Mouse (Mus musculus): ENCODE data around the gene Mrps21.
"Not testable (repeated sequence)": the region's sequence is repeated elsewhere in the genome, so short reads cannot be mapped to it uniquely, and the experiment has no call there.

The Mrps21 gene

DNA sequence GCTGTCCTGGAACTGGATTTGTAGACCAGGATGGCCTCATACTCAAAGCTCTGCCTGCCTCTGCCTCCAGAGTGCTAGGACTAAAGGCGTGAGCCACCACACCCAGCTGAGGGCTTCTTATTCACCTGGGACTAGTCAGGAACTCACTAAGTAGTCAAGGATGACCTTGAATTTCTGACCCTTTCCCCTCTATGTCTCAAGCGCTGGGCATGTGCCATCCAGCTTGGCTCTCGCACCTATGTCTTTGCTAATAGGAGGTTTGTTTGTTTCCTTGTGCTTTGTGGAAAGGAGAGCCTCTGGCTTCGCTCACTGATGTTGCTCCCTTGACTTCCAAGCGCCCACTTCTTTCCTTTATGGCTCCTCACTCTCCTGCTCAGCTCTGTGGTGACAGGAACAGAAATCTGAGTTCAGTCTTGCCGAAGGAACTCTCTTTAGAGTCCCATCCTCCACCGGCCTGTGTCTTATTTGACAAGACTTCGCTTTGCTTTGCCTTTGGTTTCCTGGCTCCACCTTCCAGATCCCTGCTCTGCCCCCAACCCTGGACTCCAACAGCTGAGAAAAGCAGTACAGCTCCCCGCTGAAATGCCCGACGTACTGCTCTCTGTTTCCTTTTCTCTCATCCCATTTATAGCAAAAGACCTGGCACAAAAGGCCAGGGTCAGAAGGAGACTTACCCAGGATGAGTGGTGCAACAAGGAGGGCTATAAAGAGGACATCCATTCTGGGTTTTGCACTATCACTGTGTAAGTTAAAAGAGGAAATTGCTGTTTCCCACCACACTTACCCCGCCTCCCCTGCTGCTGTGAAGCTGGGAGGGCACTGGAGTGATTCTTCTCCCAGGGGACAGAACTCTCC, 20.1 kb upstream of the Mrps21 start, which contains the start of gene BC028528:
Gene BC028528, minus strand, starts transcription at position 795 of the 855 bp plus-strand sequence.
- no peak for DNase-seq (ENCODE audit: low spot score)

DNA sequence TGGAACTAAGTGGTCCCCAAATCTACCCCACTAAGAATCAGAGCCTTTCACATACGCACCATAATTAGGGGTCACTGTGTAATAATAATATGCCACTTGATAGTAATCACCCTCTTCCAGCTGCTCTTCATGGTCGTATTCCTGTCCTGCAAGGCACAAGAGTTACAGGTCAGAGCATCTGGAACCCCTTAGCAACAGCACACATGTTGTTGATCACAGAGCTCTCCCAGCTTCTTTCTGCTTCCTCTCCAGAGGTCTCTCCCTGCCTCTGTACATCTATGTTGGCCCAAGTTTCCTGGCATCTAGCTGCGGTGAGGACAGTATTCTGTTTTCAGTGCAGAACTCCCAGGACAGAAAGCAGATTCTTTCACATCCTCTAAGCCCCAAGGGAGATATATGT, 18.3 kb upstream of the Mrps21 start:
- DNase-seq (ENCODE audit: low spot score), result no peak

DNA sequence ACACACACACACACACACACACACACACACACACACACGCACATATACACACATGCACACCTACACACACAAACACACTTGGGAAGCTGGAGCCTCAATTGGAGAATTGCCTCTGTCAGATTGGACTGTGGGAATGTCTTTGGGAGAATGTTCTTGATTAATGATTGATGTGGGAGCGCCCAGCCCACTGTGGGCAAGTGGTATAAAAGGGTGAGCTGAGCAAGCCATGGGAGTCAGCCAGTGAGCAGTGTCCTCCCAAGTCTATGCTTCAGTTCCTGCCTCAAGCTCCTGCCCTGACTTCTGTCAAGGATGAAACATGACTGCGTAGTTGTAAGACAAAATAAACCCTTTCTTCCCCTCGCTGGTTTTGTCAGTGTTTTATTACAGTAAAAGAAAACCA, 16.3 kb upstream of the Mrps21 start:
- no peak for DNase-seq (ENCODE audit: low spot score)

DNA sequence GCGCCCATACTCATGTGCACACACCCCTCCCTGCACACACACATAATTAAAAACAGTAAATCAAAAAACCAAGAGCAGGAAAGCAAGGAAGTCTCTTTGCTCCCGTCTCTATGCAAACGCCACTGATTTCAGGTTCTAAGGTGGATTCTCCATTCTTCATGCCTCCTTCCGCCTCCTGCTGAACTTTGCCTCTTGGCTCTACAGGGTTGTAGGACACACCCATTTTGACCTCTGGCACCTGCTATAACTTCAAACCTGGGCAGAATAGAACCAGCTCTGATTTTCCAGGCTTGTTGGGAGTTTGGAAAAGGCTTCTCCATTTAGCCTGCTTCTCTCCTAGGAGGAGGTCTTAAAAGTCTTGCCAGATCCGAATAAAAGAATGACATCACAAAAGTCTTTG, 13.1 kb upstream of the Mrps21 start:
- DNase-seq (ENCODE audit: low spot score), result no peak

DNA sequence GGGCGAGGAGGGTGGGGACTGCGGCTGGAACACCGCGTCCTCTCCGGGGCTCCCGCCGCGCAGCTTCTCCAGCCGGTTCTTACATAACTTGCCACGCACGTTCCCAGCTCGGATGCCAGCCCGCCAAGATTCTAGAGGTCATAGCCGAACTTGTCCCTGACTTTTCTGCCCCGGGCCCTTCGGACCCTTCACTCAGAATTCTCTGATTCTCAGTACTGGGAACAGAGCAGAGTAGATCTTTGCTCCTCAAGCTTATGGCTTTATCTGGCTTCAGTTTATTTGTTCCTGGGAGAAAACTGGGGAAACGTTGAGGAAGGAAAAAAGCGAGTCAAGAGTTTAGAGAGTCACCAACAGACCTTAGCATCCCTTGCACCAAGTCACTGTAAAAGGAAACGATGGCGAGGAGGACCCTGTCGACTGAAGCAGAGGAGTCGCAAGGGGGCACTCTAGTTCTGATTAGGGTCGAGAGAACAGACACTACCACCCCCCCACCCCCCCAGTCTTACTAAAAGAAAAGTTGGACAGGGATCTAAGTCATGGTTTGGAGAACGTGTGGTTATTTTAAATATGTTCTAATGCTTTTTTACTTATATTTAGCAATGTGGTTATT, 11.6 kb upstream of the Mrps21 start:
- DNase-seq (ENCODE audit: low spot score), result no peak

DNA sequence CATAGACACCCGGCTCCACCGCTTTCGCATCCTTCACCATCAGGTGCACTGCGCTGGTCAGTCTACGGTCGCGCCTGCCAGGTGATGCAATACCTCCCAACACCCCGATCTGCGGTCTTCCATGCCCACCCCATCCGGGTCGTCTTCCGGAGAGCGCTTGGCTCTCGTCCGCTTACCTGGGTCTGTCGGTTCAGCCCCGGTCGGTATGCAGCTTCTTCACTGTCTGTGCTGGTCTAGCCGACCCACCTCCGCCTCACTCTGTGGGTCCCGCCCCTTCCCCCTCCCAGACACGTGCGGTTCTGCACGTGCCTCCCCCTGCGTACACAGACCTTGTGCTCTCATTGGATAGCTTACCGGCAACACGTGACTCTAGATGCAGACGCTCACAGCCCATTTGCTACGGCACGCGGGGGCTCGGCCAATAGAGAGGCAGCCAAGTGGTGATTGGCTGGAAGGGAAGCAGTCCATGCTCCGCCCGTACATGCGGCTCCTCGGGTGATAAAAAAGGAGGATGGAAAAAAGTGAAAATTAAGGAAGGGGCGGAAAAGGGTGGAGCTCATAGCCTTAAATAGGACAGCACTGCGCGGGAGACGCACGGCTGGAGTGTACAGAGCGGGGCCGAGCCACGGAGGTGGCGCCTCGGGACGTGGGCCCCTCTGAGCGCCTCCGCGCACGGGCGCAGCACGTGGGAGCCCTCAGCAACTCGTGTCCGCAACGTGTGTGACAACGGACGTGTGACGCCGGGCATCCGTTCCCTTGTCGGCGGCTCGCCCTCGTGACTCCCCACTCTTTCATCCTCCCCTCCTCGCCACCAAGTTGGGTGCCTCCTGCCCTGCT, 10.9 kb upstream of the Mrps21 start, which contains the start of gene Ciart:
Gene Ciart, minus strand, starts transcription at position 273 of the 837 bp plus-strand sequence.
- DNase-seq (ENCODE audit: low spot score), result peak; percentile 77

DNA sequence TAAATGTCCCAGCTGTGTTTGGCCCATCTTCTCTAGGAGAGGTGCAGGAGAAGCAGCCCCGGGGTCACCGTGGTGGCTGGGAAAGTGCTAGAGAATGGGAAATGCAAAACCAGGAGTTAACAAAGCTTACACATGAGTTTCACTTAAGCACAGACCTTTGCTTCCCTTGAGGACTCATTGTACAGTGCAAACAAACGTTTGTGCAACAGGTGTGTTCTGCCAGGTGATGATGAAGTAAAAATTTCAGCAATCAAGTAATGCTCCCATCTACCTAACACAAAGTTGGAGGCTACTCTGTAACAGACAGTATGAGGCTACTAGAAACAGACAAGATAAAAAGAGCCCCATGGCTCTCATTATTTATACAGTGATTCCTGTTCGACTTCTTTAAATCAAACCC, 7.7 kb upstream of the Mrps21 start:
- no peak for DNase-seq (ENCODE audit: low spot score)

DNA sequence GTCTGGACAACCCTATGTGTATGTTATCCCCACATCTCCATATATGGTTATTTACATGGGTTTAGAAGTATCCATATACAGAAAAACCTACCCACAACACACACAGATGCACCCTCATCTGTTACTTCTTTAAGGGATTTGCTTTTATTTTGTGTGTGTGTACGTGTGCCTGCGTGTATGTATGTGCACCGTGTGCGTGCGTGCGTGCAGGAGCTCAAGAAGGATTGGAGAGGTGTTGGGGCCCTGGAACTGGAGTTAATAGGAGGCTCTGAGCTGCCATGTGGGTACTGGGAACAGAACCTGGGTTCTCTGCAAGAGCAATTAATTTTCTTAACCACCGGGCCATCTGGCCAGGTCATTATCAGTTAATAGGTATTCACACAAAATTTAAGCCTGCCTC, 729 bp upstream of the Mrps21 start:
- no peak for DNase-seq (ENCODE audit: low spot score)

DNA sequence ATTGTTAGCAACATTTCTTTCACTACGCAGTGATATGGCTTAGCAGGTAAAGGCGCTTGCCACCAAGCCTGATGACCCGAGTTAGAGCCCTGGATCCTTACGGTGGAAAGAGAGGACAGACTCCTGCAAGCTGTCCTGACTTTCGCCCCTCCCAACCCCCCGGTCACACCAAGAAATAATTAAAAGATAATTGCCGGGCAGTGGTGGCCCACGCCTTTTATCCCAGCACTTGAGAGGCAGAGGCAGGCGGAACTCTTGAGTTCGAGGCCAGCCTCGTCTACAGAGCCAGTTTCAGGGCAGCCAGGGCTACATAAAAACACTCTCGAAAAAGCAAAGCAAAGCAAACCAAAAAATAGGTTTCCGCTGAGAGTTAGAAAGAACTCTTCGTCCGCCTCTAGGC, 343 bp downstream of the Mrps21 start:
- DNase-seq (ENCODE audit: low spot score), result no peak

DNA sequence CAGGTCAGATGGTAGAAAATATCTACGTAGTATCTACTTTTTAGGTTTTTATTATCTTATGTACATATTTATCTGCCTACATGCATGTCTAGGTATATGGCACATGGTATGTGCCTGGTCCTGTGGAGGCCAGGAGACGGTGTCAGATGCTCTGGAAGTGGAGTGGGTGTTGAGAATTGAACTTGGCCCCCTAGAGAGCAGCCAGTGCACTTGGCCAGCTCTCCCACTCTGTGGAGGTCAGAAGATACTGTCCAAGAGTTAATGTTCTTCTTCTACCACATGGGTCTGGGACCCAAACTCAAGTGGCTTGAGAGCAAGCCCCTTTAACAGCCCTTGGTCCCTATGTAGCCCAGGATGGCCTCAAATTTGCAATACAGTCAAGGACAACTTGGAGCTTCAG, 3.9 kb downstream of the Mrps21 start:
- no peak for DNase-seq (ENCODE audit: low spot score)

DNA sequence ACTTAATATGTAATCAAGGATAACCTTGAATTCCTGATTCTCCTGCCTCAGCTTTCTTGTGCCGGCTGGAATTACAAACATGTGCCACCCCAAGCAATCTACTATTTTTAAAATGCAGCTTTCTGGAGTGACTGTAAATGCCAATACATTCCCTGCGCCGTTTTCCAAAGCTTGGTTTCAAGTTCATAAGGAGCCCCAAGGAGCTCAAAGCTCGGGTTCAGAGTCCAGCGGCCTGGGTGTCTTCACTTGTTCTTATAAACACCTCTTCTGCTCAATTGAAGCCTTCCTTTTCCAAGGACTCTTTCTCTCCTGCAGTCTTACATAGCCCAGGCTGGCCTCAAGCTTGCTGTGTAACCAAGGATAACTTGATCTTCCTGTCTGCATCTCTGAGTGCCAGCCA, 5.2 kb downstream of the Mrps21 start:
- DNase-seq (ENCODE audit: low spot score), result no peak

DNA sequence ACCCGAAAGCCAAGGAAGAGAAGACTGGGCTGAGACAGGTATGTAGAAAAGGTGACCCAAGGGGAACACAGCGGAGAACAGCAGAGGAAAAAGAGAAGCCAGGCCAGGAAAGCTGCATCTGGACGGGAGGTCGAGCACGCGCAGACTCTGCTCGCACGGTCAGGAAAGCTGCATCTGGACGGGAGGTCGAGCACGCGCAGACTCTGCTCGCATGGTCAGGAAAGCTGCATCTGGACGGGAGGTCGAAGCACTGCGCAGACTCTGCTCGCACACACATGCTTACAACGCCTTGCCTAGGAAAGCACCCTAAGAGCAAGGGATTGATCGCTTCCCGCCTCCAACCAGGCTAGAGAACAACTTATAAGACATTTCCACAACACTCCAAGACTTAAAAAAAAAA, 5.7 kb downstream of the Mrps21 start:
- DNase-seq (ENCODE audit: low spot score), result no peak

DNA sequence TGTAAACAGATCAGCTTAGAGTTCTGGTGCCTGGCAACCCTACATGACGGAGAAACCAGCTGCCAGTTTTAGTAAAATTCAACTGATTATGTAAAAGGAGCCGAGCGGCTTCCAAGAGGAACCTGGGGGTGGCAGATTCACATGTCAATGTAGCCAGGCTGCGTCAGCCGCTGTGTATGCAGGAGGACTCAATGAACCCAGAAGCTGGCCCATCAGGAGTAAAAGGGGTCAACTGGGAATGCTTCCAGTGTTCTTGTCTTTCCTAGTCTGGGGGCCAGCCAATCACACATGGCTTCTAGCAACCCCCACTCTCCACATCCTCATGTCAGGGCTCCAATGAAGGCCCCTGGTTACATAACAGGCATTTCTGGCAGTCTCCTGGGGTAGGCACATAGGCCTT, 6.3 kb downstream of the Mrps21 start:
- no peak for DNase-seq (ENCODE audit: low spot score)

DNA sequence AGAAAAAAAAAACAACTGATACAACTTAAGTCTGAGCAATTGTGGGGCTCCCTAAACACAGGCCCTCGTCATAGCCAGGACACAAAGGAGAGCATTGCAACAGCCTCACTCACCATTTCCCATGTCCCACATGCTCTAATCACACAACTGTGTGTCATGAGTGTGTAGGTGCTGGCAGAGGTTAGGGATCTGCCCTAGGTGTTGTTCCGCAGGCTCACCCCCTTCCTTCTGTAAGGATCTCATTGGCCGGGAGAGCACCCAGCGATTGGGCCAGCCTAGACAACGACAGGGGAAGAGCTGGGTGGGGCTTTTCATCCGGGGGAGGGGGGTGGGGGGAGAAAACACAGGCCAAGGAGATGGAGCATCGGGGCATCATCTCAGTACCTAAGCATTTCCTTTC, 7.7 kb downstream of the Mrps21 start:
- DNase-seq (ENCODE audit: low spot score), result no peak

DNA sequence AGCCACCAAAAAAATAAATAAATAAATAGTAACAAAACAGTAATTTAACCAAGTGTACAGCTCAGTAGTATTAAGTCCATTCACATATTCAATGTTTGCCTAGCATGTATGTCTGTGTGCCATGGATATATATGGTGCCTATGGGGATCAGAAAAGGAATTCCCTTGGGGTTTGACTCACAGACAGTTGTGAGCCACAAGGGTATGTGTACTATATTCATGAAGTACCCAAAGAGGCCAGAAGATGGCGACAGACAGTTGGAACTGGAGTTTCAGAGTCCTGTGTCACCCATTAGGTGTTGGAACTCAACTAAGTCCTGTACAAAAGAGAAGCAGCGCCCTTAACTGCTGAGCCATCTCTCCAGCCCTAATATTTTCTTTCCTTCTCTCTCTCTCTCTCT, 9.5 kb downstream of the Mrps21 start:
- no peak for DNase-seq (ENCODE audit: low spot score)

DNA sequence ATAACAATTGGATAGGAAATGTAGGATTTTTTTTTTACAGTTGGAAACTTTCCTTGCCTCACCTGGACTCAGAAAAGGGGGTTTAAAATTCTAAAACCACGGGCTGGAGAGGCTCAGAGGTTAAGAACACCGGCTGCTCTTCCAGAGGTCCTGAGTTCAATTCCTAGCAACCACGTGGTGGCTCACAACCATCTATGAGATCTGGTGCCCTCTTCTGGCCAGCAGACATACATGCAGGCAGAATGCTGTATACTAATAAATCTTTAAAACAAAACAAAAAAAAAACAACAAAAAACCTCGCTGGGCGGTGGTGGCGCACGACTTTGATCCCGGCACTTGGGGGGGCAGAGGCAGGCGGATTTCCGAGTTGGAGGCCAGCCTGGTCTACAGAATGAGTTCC, 10.1 kb downstream of the Mrps21 start:
- DNase-seq (ENCODE audit: low spot score), result no peak

DNA sequence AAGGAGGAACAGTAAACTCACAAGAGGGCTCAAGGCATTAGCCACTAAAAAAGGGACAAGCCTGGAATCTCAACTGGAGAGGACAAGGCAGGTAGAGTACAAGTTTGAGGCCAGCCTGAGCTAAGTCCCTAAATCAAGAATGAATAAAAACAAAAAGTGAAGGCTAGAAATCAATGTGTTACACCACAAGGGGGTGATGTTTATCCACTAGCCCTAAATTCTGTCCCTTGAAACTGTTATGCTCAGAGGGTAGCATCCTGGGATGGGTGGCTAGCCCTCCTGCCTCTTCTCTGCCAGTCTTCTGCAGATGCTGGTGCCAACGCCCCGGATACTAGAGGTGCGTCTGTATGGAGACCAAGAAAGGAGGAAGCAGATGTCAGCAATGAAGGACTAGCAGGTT, 11.0 kb downstream of the Mrps21 start:
- no peak for DNase-seq (ENCODE audit: low spot score)

DNA sequence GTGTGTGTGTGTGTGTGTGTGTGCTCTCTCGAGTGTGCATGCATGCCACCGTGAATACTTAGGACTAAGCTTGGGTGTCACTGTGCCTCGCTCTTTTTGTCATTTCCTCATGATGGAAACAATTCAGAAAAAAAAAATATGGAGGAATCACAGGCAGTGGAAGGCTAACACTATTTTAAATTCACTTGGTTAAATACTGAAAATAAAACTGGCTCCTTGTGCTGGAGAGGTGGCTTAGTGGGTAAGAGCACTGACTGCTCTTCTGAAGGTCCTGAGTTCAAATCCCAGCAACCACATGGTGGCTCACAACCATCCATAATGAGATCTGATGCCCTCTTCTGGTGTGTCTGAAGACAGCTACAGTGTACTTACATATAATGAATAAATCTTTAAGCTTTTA, 13.0 kb downstream of the Mrps21 start:
- DNase-seq (ENCODE audit: low spot score), result not testable (repeated sequence)

DNA sequence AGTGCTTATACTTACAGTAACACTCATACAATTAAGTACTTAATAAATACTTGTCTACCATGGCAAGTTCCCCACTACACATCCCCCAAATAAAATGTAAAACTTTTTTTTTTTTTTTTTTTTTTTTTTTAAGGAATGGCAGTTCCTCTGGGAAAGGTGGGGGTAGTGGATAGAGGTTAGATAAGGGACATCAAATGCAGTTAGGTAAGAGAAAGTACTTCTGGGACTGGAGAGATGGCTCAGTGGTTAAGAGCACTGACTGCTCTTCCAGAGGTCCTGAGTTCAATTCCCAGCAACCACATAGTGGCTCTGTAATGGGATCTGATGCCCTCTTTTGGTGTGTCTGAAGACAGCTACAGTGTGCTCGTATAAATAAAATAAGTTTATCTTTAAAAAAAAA, 14.3 kb downstream of the Mrps21 start:
- not testable (repeated sequence) for DNase-seq (ENCODE audit: low spot score)

DNA sequence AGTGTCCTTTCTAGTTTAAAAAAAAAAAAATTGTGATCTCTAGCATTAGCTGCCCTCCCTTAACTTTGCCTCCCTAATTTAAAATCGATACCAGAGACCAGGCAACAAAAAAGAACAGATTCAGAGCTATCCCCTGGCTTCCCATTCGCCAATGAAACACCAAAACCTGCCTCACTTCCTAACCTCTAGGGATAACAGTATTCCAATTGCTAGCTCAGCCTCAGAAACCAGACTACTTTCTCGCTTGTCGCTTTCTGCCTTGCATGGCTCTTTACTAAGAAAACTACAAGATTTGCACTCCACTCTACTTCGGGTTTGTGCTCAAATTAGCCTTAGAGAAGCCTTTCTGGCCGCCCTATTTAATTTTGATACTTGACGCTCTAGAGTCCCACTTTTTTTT, 15.2 kb downstream of the Mrps21 start:
- DNase-seq (ENCODE audit: low spot score), result no peak

DNA sequence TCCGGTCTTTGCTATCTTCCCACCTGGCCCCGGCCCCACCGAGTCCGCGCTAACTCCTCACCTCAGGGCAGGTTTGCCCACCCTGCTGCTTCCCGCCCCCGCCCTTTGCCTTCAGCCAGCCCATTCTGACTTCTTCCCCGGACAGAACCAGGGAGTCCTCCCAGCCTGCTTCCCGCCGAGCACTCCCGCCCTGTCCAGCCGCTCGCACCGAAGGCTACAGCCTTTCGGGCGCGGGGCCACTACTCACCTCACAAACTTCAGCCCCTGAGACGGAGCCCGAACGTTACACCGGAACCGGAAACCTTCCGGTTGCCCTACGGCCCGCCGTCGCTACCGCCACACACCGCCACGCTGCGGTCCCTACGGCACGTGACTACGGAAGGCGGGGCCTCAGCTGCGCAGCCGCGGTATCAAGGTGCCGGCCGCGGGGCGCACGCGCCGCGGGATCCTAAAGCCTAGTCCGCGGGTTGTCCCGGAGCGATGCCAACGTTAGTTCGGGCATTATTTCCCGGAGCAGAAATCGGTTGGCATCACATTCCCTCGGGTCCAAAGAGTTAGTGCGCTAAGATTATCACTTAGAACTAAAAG, 15.7 kb downstream of the Mrps21 start, which contains the start of gene Prpf3:
Gene Prpf3, minus strand, starts transcription at position 384 of the 588 bp plus-strand sequence.
- peak; percentile 78 for DNase-seq (ENCODE audit: low spot score)

DNA sequence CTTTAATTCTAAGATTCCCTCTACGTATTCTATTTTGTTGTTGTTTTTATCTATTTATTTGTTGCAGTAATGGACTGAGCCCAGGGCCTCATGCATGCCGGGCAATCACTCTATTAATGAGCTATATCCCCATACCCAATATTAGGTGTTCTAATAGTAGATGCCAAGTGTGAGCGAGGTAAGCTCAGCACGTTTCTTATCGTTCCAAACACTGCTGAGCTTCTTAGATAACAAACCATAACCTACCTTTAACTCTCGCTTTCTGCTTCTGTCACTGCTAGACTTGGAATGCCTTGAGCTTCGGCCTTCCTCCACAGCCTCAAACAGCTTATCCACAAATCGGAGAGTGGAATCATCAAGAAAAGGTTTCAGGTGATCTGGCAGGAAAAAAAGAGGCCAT, 20.0 kb downstream of the Mrps21 start:
- DNase-seq (ENCODE audit: low spot score), result no peak

All from urinary bladder, postnatal 10 days (tissue).